Mouse (Mus musculus) megakaryocyte, embryonic 14.5 days (primary cell): ENCODE measurements at regions not wholly inside any gene's neighbourhood (a gene's known extent, or its start where the extent isn't known, plus 50 kb on each side); places are given as distances from the start of the nearest gene placed in this dataset.

ENCODE experiments used
- FLI1 ChIP-seq: IDR thresholded peaks from 2 replicates; pipeline ENCODE4 v1.6.1; 2012; ENCODE audit warnings: low read length, inconsistent platforms, mixed read lengths
- GATA1 ChIP-seq: IDR thresholded peaks from 3 replicates; pipeline ENCODE4 v1.6.1; 2012; ENCODE audit warnings: mixed read lengths, low read length, inconsistent platforms, borderline replicate concordance

DNA sequence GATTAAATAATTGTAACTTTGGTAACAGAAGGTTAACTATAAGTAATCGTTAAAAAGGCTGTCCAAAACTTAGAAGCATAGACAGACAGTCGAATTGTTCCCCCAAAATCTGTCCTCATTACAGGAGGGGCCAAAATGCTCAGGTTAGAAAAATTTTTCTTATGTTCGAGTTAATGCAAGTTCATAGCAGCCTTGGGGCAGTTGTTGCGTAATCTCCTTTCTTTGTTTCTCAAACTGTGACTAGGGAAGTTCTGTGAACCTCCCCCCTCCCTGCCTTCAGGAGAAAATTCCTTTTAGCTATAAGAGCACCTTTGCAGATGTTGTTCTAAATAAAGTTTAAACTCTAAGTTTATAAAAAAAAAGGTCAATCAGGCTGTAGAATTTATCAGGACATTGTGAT lies 198.9 kb upstream of the Cntn5 start:
- TF ChIP-seq FLI1: no peak
- no peak for TF ChIP-seq GATA1
